Mouse (Mus musculus) MEL (cell line): ENCODE results near the gene Abcb1a.

Experiments used
- CTCF ChIP-seq, 3 experiments: IDR thresholded peaks in 2 of 3; conservative IDR thresholded peaks in 1 of 3; 2 replicates each; pipeline ENCODE4 v1.5.1; 2011 to 2012; ENCODE audit warnings: low read length in 3 of 3, low read depth in 2 of 3, mild to moderate bottlenecking in 2 of 3, improper control_type of control experiment in 1 of 3, inconsistent platforms in 1 of 3, mixed read lengths in 1 of 3, moderate library complexity in 1 of 3; ENCODE audit not compliant: control insufficient read depth in 1 of 3, insufficient read depth in 1 of 3, poor library complexity in 1 of 3, severe bottlenecking in 1 of 3
- HCFC1 ChIP-seq: IDR thresholded peaks from 2 replicates; pipeline ENCODE4 v1.6.1; 2012; ENCODE audit warnings: low read depth, mild to moderate bottlenecking, inconsistent platforms, low read length, improper control_type of control experiment, moderate library complexity
- JUND ChIP-seq: IDR thresholded peaks from 2 replicates; pipeline ENCODE4 v1.6.1; 2011; ENCODE audit warnings: low read depth, mild to moderate bottlenecking, improper control_type of control experiment, low read length
- POLR2A ChIP-seq, 2 experiments: IDR thresholded peaks; 2 replicates each; pipeline ENCODE4 v1.6.1; 2011 to 2012; ENCODE audit warnings: low read length in 2 of 2, mild to moderate bottlenecking in 2 of 2, control low read depth in 1 of 2, improper control_type of control experiment in 1 of 2, low read depth in 1 of 2, moderate library complexity in 1 of 2; ENCODE audit not compliant: control insufficient read depth in 1 of 2, insufficient read depth in 1 of 2, poor library complexity in 1 of 2
- POLR2AphosphoS2 ChIP-seq: IDR thresholded peaks from 2 replicates; pipeline ENCODE4 v1.6.1; 2011; ENCODE audit warnings: low read length, improper control_type of control experiment
- USF2 ChIP-seq, 2 experiments: IDR thresholded peaks; 2 replicates each; pipeline ENCODE4 v1.6.1; 2011 to 2012; ENCODE audit warnings: improper control_type of control experiment in 2 of 2, low read length in 2 of 2, borderline replicate concordance in 1 of 2, inconsistent platforms in 1 of 2, low read depth in 1 of 2, mild to moderate bottlenecking in 1 of 2; ENCODE audit not compliant: insufficient read depth in 1 of 2

- TF ChIP-seq POLR2A (IDR thresholded peaks at IDR 0.05; ENCODE audit: control insufficient read depth in 1 of 2, insufficient read depth in 1 of 2, low read depth in 1 of 2, low read length in 2 of 2, poor library complexity in 1 of 2), result no peak
- TF ChIP-seq CTCF (IDR thresholded peaks at IDR 0.05 in 2 of 3, conservative IDR thresholded peaks at IDR 0.05 in 1 of 3; ENCODE audit: control insufficient read depth in 1 of 3, insufficient read depth in 1 of 3, low read depth in 2 of 3, low read length in 3 of 3, poor library complexity in 1 of 3, severe bottlenecking in 1 of 3), result no peak
- no peak for TF ChIP-seq USF2 (IDR thresholded peaks at IDR 0.05; ENCODE audit: borderline replicate concordance in 1 of 2, insufficient read depth in 1 of 2, low read depth in 1 of 2, low read length in 2 of 2)
- no peak for TF ChIP-seq JUND
- no peak for TF ChIP-seq POLR2AphosphoS2
- no peak for TF ChIP-seq HCFC1
These were observed at the start of gene Abcb1a for GRCm38 (mm10) chr5:8659911-8660737.
